Mouse (Mus musculus) midbrain, embryonic 16.5 days (tissue): ENCODE measurements around the gene Ccdc12. TPM values are rescaled to one million over a fixed set of nuclear protein-coding genes. Genes with fewer than 3 reads are reported as not detected.

Source experiments
- ATAC-seq: fragments of 200-750 bp; cut with Nextera tagmentation; 2 replicates; pipeline ENCODE4 v1.8.0; 2017; ENCODE audit warnings: moderate TSS enrichment
- H3K27ac ChIP-seq: fragments of 300-500 bp; sonication (generic); 2 replicates; pipeline ENCODE4 v1.5.1; 2014; ENCODE audit warnings: mild to moderate bottlenecking, low read length, mixed read lengths
- H3K27me3 ChIP-seq: fragments of 300-500 bp; sonication (generic); 2 replicates; pipeline ENCODE4 v1.6.1; 2014; ENCODE audit warnings: low read depth, low read length, mixed read lengths; ENCODE audit not compliant: control insufficient read depth, insufficient read depth
- H3K36me3 ChIP-seq: fragments of 300-500 bp; sonication (generic); 2 replicates; pipeline ENCODE4 v1.6.1; 2014; ENCODE audit warnings: mild to moderate bottlenecking, low read length, moderate library complexity, mixed read lengths; ENCODE audit not compliant: control insufficient read depth, insufficient read depth
- H3K4me1 ChIP-seq: fragments of 300-500 bp; sonication (generic); 2 replicates; pipeline ENCODE4 v1.6.1; 2014; ENCODE audit warnings: mild to moderate bottlenecking, low read length, mixed read lengths; ENCODE audit not compliant: control insufficient read depth, insufficient read depth
- H3K4me2 ChIP-seq: fragments of 300-500 bp; sonication (generic); 2 replicates; pipeline ENCODE4 v1.6.1; 2014; ENCODE audit warnings: mild to moderate bottlenecking, low read length, mixed read lengths
- H3K4me3 ChIP-seq: fragments of 300-500 bp; sonication (generic); 2 replicates; pipeline ENCODE4 v1.5.1; 2014; ENCODE audit warnings: low read depth, mild to moderate bottlenecking, low read length, moderate library complexity, mixed read lengths
- H3K9ac ChIP-seq: fragments of 300-500 bp; sonication (generic); 2 replicates; pipeline ENCODE4 v1.6.1; 2014; ENCODE audit warnings: low read depth, low read length, mixed read lengths
- H3K9me3 ChIP-seq: fragments of 300-500 bp; sonication (generic); replicated peaks from 2 replicates; pipeline ENCODE4 v1.6.1; 2014; ENCODE audit warnings: mild to moderate bottlenecking, low read length, mixed read lengths; ENCODE audit not compliant: control insufficient read depth, poor library complexity, severe bottlenecking
- WGBS: fragments of 180-500 bp; shearing (Covaris S2); extraction: QIAGEN DNeasy Blood & Tissue Kit; methylation state at CpG from one replicate; pipeline ENCODE4 v1.1.7; 2014; 5-methylcytosine and 5-hydroxymethylcytosine counted together
- polyA plus RNA-seq: library from polyadenylated mRNA; unstranded; fragments of >200 nt; fragmentation: Nextera tagmentation; extraction: Ambion mirVana; gene quantifications from 2 replicates; pipeline ENCODE4 v1.2.1, GENCODE M21; 2015

The Ccdc12 gene
- polyA plus RNA-seq, 1 experiment from 2014 or later, result 93.3 TPM

DNA sequence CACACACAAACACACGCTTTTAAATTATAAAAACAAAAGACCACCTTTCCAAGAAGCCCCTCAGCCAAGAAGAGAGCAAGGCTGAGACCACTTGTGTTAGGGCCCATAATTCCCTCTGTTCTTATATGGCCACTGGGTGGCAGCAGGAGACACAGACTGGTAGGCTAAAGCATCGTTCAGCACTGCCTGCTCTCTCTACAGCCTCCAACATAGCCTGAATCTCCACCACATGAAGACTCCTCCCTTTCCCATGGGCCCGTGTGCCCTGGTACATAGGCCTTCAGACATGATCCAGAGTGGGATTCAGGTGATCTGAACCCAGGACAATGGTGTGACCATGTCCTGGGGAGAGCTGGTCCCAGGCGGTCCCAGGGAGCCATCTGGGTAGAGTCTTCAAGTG lies 60.5 kb downstream of the Ccdc12 start:
- WGBS, result 26% methylated on average over 4 of the region's 4 CpGs
- H3K4me3 ChIP-seq, result no peak overlapping the region
- H3K9ac ChIP-seq, result no peak overlapping the region
- no peaks in the 10 kb centered on the region for H3K9me3 ChIP-seq
- H3K27me3 ChIP-seq, result no peaks in the 10 kb centered on the region
- H3K27ac ChIP-seq, result no peak overlapping the region
- ATAC-seq, result peak; percentile 88
- no peak overlapping the region for H3K4me2 ChIP-seq
- H3K36me3 ChIP-seq, result peaks cover 6% of the 10 kb centered on the region; the same call in 1 of the 2 replicates
- H3K4me1 ChIP-seq, result no peaks in the 10 kb centered on the region

- Histone ChIP-seq H3K27me3 (no peaks in the 10 kb centered on the region), H3K4me3 (no peak overlapping the region), H3K9ac (no peak overlapping the region), H3K4me2 (no peak overlapping the region), H3K9me3 (no peaks in the 10 kb centered on the region), H3K27ac (no peak overlapping the region), H3K36me3 (0 out of 2 replicates have a peak, but pooled peaks cover 2% of the 10 kb centered on the region), H3K4me1 (no peaks in the 10 kb centered on the region)
- ATAC-seq, result no peak
- over 99% methylated on average over 6 of the region's 6 CpGs for WGBS
Observed at GRCm38 (mm10) chr9:110718071-110718470, 61.8 kb downstream of the Ccdc12 start.

GRCm38 (mm10) chr9:110718810-110719209 lies 62.5 kb downstream of the Ccdc12 start:
- no peaks in the 10 kb centered on the region for H3K9me3 ChIP-seq
- 0 out of 2 replicates have a peak, but pooled peaks cover 2% of the 10 kb centered on the region for H3K36me3 ChIP-seq
- H3K4me2 ChIP-seq, result no peak overlapping the region
- 89% methylated on average over 3 of the region's 3 CpGs for WGBS
- no peak overlapping the region for H3K4me3 ChIP-seq
- no peak overlapping the region for H3K9ac ChIP-seq
- no peaks in the 10 kb centered on the region for H3K27me3 ChIP-seq
- no peak overlapping the region for H3K27ac ChIP-seq
- no peak for ATAC-seq
- no peaks in the 10 kb centered on the region for H3K4me1 ChIP-seq

DNA sequence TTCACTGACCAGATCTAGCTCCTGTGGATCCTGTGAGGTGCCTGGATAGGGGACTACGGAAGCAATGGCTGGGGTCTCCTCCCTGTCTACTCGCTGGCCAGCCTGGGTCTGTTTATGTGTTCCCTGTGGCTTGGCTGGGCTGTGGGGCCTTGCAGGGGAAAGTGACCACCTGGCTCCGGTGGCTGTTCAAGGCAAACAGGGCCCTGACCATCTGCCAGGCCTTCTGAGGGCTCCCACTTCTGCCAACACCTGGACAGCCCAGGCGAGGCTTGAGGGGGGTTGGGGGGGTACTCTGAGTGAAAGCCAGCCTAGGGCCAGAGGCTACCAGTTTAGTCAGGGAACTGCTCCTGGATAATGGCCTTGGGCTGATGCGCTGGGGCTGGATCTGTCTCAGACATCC lies 63.7 kb downstream of the Ccdc12 start:
- ATAC-seq, result no peak
- 79% methylated on average over 5 of the region's 5 CpGs for WGBS
- Histone ChIP-seq H3K27me3 (no peaks in the 10 kb centered on the region), H3K27ac (no peak overlapping the region), H3K9me3 (no peaks in the 10 kb centered on the region), H3K4me2 (no peak overlapping the region), H3K4me3 (no peak overlapping the region), H3K36me3 (no peaks in the 10 kb centered on the region), H3K4me1 (no peaks in the 10 kb centered on the region), H3K9ac (no peak overlapping the region)

GRCm38 (mm10) chr9:110722060-110722459 lies 65.8 kb downstream of the Ccdc12 start:
- Histone ChIP-seq H3K4me1 (peaks cover 12% of the 10 kb centered on the region; the same call in 1 of the 2 replicates), H3K27me3 (0 out of 2 replicates have a peak, but pooled peaks cover 4% of the 10 kb centered on the region), H3K9ac (no peak overlapping the region), H3K4me2 (no peak overlapping the region), H3K36me3 (no peaks in the 10 kb centered on the region), H3K4me3 (no peak overlapping the region), H3K27ac (no peak overlapping the region), H3K9me3 (no peaks in the 10 kb centered on the region)
- ATAC-seq, result no peak
- WGBS, result 76% methylated on average over 10 of the region's 10 CpGs

DNA sequence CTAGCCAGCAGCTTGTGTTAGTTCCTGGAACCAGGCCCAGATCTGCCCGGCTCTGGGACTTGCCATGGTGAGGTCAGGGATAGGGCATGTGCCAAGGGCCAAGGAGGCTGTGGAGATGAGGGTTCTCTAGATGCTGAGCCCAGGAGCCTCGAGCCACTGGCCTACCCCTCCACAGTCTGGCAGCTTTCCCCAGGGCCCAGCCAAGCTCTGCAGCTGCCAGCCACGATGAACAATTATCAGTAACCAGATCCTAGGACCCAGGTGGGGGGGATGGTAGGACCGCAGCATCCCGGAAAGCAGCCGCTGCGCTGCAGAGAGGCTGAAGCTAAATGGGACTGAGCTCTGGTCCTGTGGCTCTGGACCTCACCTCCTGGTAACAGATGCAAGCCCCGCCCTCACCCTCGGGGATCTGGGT lies 69.4 kb downstream of the Ccdc12 start:
- H3K4me2 ChIP-seq, result no peak overlapping the region
- H3K27me3 ChIP-seq, result 0 out of 2 replicates have a peak, but pooled peaks cover 9% of the 10 kb centered on the region
- peaks cover 15% of the 10 kb centered on the region; the same call in 1 of the 2 replicates for H3K4me1 ChIP-seq
- H3K27ac ChIP-seq, result no peak overlapping the region
- WGBS, result 11% methylated on average over 9 of the region's 9 CpGs
- H3K9ac ChIP-seq, result no peak overlapping the region
- ATAC-seq, result no peak
- H3K36me3 ChIP-seq, result no peaks in the 10 kb centered on the region
- H3K4me3 ChIP-seq, result no peak overlapping the region
- no peaks in the 10 kb centered on the region for H3K9me3 ChIP-seq

DNA sequence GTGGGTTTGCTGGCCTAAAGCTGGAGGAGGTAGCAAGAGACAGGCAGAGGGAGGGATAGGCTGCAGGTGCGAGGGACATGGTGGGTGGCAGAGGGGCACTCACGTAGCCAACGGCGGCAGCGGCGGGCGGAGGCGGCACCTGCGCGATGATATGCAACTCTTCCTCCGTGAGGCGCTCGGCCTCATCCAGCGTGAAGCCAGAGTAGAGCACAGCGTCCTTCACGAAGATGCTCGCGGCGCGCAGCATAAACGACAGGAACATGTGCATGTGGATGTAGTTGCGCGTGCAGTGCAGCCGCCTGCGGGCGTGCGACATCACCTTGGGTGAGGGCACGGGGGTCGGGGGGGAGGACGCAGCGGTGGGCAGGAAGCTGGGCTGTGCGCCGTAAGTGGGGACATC lies 70.6 kb downstream of the Ccdc12 start:
- WGBS, result 17% methylated on average over 28 of the region's 33 CpGs

DNA sequence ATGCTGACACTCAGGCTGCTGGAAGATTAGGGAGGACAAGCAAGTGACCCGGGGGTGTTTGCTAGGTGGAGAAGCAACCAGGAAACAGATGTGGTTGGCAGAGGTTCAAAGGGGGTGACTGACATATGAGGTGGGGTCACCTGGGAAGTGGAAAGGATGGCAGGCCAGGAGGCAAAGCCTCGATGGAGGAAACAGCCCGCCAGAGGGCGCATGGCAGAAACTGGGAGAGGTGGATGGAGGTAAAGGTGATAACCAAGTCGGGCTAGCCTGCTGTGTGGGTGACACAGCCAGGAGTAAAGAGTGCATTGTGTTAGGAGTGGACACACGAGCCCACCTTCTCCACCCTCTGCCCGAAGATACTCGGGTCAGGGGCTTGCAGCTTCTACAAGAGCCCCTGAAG lies 73.5 kb downstream of the Ccdc12 start:
- Histone ChIP-seq H3K4me1 (peaks cover 27% of the 10 kb centered on the region), H3K27ac (no peak overlapping the region), H3K9ac (no peak overlapping the region), H3K9me3 (no peaks in the 10 kb centered on the region), H3K36me3 (no peaks in the 10 kb centered on the region), H3K27me3 (peaks cover 12% of the 10 kb centered on the region; the same call in 1 of the 2 replicates), H3K4me2 (no peak overlapping the region), H3K4me3 (no peak overlapping the region)
- whole genome bisulfite sequencing, result 21% methylated on average over 8 of the region's 8 CpGs
- ATAC-seq, result no peak

More for the DNA sequence above, 70.6 kb downstream of the Ccdc12 start:
- Histone ChIP-seq H3K36me3 (no peaks in the 10 kb centered on the region), H3K9me3 (no peaks in the 10 kb centered on the region), H3K4me1 (peaks cover 15% of the 10 kb centered on the region; the same call in 1 of the 2 replicates), H3K27ac (no peak overlapping the region), H3K27me3 (0 out of 2 replicates have a peak, but pooled peaks cover 9% of the 10 kb centered on the region), H3K4me3 (peak overlapping the region; percentile 41), H3K4me2 (peak overlapping the region; percentile 77), H3K9ac (peak overlapping the region; percentile 65)
- ATAC-seq, result peak; percentile 46; the same call in 1 of the 2 replicates

- H3K36me3 ChIP-seq, result no peaks in the 10 kb centered on the region
- H3K27ac ChIP-seq, result no peak overlapping the region
- peaks cover 11% of the 10 kb centered on the region; the same call in 1 of the 2 replicates for H3K27me3 ChIP-seq
- H3K4me3 ChIP-seq, result no peak overlapping the region
- no peak overlapping the region for H3K4me2 ChIP-seq
- no peak for ATAC-seq
- H3K4me1 ChIP-seq, result peaks cover 17% of the 10 kb centered on the region
- no peak overlapping the region for H3K9ac ChIP-seq
- H3K9me3 ChIP-seq, result no peaks in the 10 kb centered on the region
- 63% methylated on average over 4 of the region's 4 CpGs for WGBS
Observed at GRCm38 (mm10) chr9:110731859-110732258, 75.6 kb downstream of the Ccdc12 start.
